Mouse (Mus musculus) stomach, postnatal 0 days (tissue): ENCODE results near the gene Wipf2.

ENCODE experiments used
- CTCF ChIP-seq: IDR thresholded peaks from 2 replicates; pipeline ENCODE4 v1.5.1; 2016; ENCODE audit warnings: antibody characterized with exemption, low read depth, mild to moderate bottlenecking, moderate library complexity
- EP300 ChIP-seq: optimal IDR thresholded peaks from 2 replicates; pipeline ENCODE3; 2016; ENCODE audit warnings: antibody characterized with exemption

GRCm38 (mm10) chr11:98873900-98874299 lies 10.5 kb downstream of the Wipf2 start:
- no peak for TF ChIP-seq EP300
- TF ChIP-seq CTCF, result no peak
